Mouse (Mus musculus) megakaryocyte, embryonic 14.5 days (primary cell): ENCODE results near the gene Acbd6.

ENCODE experiments used
- FLI1 ChIP-seq: IDR thresholded peaks from 2 replicates; pipeline ENCODE4 v1.6.1; 2012; ENCODE audit warnings: low read length, inconsistent platforms, mixed read lengths
- GATA1 ChIP-seq: IDR thresholded peaks from 3 replicates; pipeline ENCODE4 v1.6.1; 2012; ENCODE audit warnings: mixed read lengths, low read length, inconsistent platforms, borderline replicate concordance

DNA sequence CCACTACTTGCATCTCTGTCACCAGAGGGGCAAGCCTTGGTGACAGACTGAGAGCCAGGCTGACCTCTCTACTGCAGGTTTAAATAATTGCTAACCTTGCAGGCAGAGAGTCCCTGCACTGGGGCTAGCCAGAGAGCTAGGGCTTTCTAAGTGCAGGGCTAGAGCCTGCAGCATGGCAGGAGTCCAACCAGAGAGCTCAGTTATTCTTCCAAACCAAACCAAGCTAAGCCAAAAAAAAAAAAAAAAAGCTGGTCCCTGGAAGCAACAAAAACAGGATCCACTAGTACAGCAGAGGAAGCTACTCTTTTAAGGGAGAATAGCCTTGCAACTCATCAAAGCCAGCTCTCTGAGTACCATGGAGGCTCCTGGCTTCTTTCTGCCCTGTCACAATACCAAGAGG, 143.0 kb downstream of the Acbd6 start:
- TF ChIP-seq GATA1 (no peak), FLI1 (no peak)
